Mouse (Mus musculus) adrenal gland, adult 8-10 months (tissue): ENCODE results near the gene Kras. TPM values are rescaled to one million over a fixed set of nuclear protein-coding genes. Genes with fewer than 3 reads are reported as not detected.
A peak's percentile ranks its signal among the peaks of the same experiment; 100 is the strongest.

Source experiments
- DNase-seq: peaks from one replicate; pipeline ENCODE4 v3.0.0; 2022
- total RNA-seq, 4 experiments: library from RNA; stranded (reverse); gene quantifications; 2 replicates each; pipeline ENCODE4 v1.2.4; 2022

Gene Kras
- total RNA-seq, 4 experiments from 2014 or later, result 31.4 to 44.2 (median 42.8) TPM

GRCm38 (mm10) chr6:145187093-145188088 is 62.6 kb downstream of the Kras start:
- DNase-seq, result no peak

- DNase-seq, result no peak
These were observed 63.9 kb downstream of the Kras start for GRCm38 (mm10) chr6:145186096-145186495.

- peak; percentile 77 for DNase-seq
These were observed 68.0 kb downstream of the Kras start for GRCm38 (mm10) chr6:145182044-145182443.

DNA sequence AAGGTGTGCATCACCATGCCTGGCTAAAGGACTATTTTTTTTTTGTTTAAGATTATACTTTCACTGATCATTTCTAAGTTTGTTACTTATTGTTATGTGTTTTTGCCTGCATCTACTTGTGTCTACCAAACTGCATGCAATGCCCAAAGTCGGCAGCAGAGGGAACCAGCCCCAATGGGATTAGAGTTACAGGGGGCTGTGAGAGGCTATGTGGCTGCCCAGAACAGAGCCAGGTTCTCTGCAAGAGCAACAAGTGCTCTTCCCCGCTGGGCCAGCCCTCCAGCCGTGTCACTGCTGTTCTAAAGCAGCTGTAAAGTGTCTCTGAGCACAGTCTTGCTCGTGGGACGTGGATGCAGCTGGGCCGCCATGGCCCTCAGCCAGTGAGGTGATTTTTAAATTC is 70.4 kb downstream of the Kras start:
- peak; percentile 20 for DNase-seq

DNA sequence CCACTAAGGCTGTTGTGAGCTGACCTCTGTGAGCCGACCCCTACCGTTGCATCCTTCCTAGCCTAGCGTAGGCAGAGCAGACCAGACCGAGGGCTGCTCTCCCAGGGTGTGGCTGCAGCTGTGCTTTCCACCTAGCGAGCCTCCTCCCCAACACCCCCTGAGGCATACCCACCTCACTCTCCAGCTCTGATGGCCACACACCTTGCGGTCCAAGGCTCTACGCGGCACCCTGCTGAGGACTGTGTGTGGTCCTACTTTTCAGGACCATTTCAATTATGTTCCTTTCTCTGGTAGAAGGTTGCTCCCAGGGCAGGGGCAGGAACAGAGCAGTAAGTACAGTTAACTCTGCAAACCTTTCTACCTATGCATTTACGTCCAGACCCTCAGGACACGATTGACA is 73.6 kb downstream of the Kras start:
- no peak for DNase-seq

- peak; percentile 61 for DNase-seq
These were observed 74.5 kb downstream of the Kras start for GRCm38 (mm10) chr6:145175571-145175981.

DNA sequence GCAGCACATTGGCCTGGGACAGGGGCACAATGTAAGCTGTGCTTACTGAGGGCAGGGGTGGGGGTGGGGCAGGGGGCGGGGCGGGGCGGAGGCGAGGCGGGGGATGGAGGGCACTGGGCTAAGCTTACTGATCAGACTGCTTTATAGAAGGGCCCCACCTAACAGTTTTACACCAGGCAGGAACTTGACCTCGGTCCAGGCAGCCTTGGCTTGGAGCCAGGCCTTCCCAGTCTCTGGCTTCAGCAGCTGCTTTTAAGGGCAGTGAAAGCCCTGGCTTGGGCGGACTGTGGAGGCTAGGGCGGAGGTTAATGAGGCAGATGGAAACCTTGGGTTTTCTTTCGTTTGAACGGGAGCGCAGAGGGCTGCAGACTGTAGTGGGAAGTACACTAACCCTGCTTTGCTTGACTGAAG is 76.3 kb downstream of the Kras start:
- DNase-seq, result peak; percentile 81

DNA sequence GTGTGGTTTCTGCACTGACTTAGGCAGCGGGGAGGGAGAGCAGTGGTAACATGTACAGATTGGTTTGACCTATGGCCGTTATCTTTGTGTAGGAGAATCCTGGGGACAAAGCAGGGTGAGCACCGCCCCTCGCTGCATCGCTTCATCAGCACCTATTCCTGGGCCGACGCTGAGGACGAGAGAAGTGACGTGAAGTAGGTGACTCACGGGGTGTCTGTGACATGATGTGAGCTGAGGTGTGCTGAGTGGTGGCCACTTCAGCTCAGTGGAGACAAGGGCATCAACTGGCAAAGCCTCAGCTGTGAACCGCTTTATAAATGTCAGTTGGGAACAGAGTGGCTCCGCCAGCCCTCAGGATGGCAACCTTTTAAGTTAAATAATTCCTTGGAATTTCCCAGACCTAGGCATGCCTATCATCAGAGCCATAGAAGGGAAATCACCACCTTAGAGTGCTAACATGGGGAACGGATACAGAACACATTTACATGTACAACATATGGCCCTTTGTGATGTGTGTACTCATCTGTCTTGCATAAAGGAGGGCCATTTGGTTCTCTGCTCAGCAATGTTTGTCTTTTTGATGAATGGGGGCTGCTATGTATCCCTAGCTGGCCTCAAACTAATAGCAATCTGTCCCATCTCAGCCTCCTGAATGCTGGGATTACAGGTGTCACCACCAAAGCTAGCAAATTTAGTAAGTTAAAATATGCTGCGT is 78.0 kb downstream of the Kras start:
- no peak for DNase-seq

Other genes starting within 250 kb of the Kras start
- gene Bcat1, start 174.1 kb downstream of the Kras start, total RNA-seq, result 10 to 100 TPM; 24.6 to 48.2 (median 32.4) TPM
- gene Lrmp, start 134.6 kb downstream of the Kras start, total RNA-seq, result 1 to 10 TPM; 1.9 to 4.8 (median 4.3) TPM
- gene Casc1, start 39.2 kb downstream of the Kras start, total RNA-seq, result 1 to 10 TPM in 1 of 4 experiments, under 1 TPM in 3; 0.32 to 1.0 (median 0.55) TPM
- gene Etfrf1, start 39.1 kb downstream of the Kras start, total RNA-seq, result 100 to 1,000 TPM in 2 of 4 experiments, 10 to 100 TPM in 2; 60.3 to 150 (median 110) TPM